In genomic region chr17:14928631-14929030, GRCm38 (mm10) we compare ENCODE assay signal across 18 mouse cellular contexts. TPM values are rescaled to one million over a fixed set of nuclear protein-coding genes. Genes with fewer than 3 reads are reported as not detected.
"Had no signal": no experiment of that assay in that cellular context is flagged by ENCODE, and none has a peak within 500 bp of the region (broad histone marks: within the 10 kb centered on the region; RNA-seq: fewer than 3 reads in every experiment).

No protein-coding gene starts in this region.

- DNase-seq: lung, adult 18-20 months; lung, embryonic 14.5 days; lung, postnatal 10 days; lung, postnatal 4 days; midbrain, embryonic 14.5 days; right cerebral cortex, postnatal 14 days; thymus, adult 18-20 months; thymus, postnatal 25 days; thymus, postnatal 4 days had no signal

- H3K36me3 ChIP-seq: midbrain, embryonic 10.5 days; midbrain, embryonic 12.5 days; neural tube, embryonic 13.5 days; neural tube, embryonic 15.5 days had no signal

- H3K9ac ChIP-seq: lung, embryonic 14.5 days; midbrain, embryonic 12.5 days; neural tube, embryonic 13.5 days; neural tube, embryonic 15.5 days had no signal

- H3K9me3 ChIP-seq: midbrain, embryonic 10.5 days; midbrain, embryonic 12.5 days; neural tube, embryonic 13.5 days; neural tube, embryonic 15.5 days had no signal

- ATAC-seq: midbrain, embryonic 16.5 days had no signal

- H3K4me3 ChIP-seq: midbrain, embryonic 10.5 days; midbrain, embryonic 12.5 days; myocyte; neural tube, embryonic 13.5 days; neural tube, embryonic 15.5 days had no signal

- H3K27ac ChIP-seq: midbrain, embryonic 10.5 days; midbrain, embryonic 12.5 days; neural tube, embryonic 13.5 days; neural tube, embryonic 15.5 days had no signal

- H3K4me2 ChIP-seq: lung, embryonic 14.5 days; midbrain, embryonic 12.5 days; neural tube, embryonic 13.5 days; neural tube, embryonic 15.5 days had no signal

- H3K27me3 ChIP-seq: midbrain, embryonic 12.5 days; neural tube, embryonic 13.5 days; neural tube, embryonic 15.5 days had no signal

- H3K4me1 ChIP-seq: midbrain, embryonic 10.5 days; midbrain, embryonic 12.5 days; neural tube, embryonic 13.5 days; neural tube, embryonic 15.5 days had no signal

RNA-seq across cellular contexts. Expression of gene Wdr27, which starts 14.3 kb away (rescaled TPM):
- total RNA-seq: megakaryocyte, adult 5-6 weeks had no signal

RNA-seq across cellular contexts. Expression of gene Gm3417, which starts 50.0 kb away (rescaled TPM):
- polyA plus RNA-seq: lung, embryonic 14.5 days; midbrain, embryonic 16.5 days; neural tube, embryonic 11.5 days; neural tube, embryonic 13.5 days; neural tube, embryonic 15.5 days; urinary bladder, adult 2 months had no signal
